Mouse (Mus musculus): ENCODE data around the gene Apbb2.

Apbb2 gene

GRCm38 (mm10) chr5:66546969-66547511 lies 71.5 kb downstream of the Apbb2 start:
- DNase-seq (ENCODE audit: low spot score): peak; percentile 57

- peak; percentile 23 for DNase-seq (ENCODE audit: low spot score)
Measured at GRCm38 (mm10) chr5:66545573-66546141, 72.9 kb downstream of the Apbb2 start.

- no peak for DNase-seq (ENCODE audit: low spot score)
Measured at GRCm38 (mm10) chr5:66543761-66544160, 74.8 kb downstream of the Apbb2 start.

DNA sequence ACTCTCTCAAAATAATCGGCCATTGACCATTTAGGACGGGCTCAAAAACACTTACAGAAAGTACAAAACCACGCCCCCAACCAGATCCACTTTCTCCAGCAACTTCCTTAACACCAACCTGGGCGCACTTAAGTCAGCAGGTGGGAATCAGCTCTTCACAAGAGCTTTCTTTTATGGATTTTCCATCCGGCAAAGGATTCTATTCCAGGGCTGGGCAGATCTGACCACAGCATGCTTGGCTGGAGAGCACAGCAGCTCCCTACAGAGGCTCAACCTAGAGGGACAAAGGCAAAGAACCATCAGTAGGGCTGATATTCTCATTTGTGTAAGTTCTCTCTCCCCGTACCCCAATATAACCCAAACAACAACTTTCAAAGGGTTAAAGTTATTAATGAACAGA lies 75.2 kb downstream of the Apbb2 start:
- no peak for DNase-seq (ENCODE audit: low spot score)

GRCm38 (mm10) chr5:66542521-66542920 lies 76.1 kb downstream of the Apbb2 start:
- DNase-seq (ENCODE audit: low spot score): no peak

GRCm38 (mm10) chr5:66541385-66541784 lies 77.2 kb downstream of the Apbb2 start:
- peak; percentile 27 for DNase-seq (ENCODE audit: low spot score)

DNA sequence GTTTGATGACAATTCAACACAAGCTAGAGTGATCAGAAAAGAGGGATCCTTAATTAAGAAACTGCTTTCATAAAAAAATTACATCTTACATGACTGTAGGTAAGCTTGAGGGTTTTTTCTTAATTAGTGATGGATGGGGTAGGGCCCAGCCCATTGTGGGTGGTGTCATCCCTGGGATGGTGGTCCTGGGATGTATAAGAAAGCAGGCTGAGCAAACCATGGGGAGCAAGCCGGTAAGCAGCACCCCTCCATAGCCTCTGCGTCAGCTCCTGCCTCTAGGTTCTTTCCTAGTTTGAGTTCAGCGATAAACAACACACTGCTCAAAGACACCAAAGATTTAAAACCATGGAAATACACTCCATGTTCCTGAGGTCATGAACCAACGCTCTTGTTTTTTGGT lies 78.3 kb downstream of the Apbb2 start:
- no peak for DNase-seq (ENCODE audit: low spot score)

DNA sequence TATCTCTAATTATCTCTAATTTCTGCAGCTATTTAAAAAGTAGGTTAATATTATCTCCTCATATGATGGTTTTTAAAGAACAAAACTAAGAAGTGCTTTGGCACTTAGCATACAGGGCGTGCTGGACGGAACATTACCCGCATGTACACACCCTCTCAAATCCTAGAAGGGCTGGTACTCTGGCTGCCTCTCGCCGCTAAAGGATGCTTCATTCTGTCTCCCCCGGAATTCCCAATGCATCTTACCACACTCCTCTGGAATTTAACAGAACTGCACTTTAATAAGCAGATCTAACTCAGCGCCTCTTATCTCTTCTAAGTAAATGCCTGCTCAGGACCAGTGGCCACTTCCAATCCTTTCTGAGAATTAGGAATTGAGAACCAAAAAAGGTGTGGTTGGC lies 80.8 kb downstream of the Apbb2 start:
- no peak for DNase-seq (ENCODE audit: low spot score)

DNA sequence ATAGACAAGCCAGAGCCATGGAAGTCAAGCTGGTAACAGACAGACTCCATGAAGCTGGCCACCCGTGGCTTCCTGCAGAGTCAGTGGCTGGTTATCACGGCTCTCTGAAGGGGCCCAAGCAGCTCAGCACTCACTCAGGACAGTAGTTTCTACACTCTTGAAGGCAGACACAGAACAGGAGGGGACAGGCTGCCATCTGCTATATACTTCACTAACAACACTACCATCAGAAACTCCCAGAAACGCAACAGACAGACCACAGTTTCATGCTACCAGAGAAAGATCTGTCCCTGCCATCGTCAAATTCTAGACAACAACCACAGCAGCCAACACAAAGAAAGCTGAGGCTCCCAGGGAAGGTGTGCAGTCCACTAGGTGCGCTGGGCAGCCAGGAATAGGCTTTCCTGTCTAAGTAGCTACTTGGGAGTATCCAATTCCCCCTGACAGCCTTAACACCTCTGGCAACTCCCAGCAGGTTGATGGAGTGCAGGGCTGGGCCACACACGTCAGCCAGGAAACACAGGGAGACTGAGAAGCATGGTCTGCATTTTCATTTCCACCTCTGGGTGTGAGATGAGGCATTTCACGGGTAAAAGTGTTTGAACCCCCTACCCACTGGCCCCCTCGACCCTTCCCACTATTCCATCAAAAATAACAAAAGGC lies 81.8 kb downstream of the Apbb2 start:
- DNase-seq (ENCODE audit: low spot score): no peak

- no peak for DNase-seq (ENCODE audit: low spot score)
Measured at GRCm38 (mm10) chr5:66535566-66536236, 82.9 kb downstream of the Apbb2 start.

GRCm38 (mm10) chr5:66533711-66534425 lies 84.7 kb downstream of the Apbb2 start:
- no peak for DNase-seq (ENCODE audit: low spot score)

DNA sequence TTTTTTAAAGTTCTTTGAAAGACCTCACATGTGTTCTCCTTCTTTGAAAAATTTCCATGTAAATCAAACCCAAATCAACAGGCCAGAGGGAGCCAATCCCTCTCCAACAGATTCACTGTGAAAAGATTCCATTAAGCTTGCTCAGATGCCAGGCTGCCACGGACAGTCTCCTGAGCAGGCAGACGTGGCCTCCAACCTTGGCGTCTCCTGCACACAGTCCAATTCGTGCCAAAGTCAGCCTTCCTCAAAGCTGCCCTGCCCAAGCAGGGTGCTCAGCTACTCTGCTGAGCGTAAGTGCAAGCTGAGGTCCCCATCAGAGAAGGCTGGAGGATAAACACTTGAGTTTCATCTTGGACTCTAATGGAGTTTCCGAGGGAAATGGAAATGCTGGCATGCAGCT lies 85.8 kb downstream of the Apbb2 start:
- no peak for DNase-seq (ENCODE audit: low spot score)

DNA sequence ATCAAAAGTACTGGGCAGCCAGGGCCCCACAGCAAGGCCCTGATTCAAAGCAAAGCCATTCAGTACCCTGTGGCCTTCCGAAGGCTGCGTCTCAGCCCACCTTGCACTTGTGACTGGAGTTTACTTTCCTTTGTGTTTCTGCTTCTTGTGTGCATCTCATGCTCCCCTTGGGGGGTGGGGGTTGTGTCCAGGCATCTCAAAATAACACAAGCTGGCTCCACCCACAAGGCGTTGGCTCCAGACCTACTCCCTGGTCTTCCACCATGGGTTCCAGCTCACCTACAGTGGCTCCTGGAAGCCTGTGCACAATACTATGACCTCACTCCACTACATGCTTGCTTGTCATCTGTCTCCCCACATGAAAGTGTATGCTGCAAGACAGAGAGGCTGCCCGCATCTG lies 88.2 kb downstream of the Apbb2 start:
- no peak for DNase-seq (ENCODE audit: low spot score)

GRCm38 (mm10) chr5:66529631-66530030 lies 89.0 kb downstream of the Apbb2 start:
- DNase-seq (ENCODE audit: low spot score): no peak

- DNase-seq (ENCODE audit: low spot score): no peak
Measured at GRCm38 (mm10) chr5:66528567-66528966, 90.0 kb downstream of the Apbb2 start.

DNA sequence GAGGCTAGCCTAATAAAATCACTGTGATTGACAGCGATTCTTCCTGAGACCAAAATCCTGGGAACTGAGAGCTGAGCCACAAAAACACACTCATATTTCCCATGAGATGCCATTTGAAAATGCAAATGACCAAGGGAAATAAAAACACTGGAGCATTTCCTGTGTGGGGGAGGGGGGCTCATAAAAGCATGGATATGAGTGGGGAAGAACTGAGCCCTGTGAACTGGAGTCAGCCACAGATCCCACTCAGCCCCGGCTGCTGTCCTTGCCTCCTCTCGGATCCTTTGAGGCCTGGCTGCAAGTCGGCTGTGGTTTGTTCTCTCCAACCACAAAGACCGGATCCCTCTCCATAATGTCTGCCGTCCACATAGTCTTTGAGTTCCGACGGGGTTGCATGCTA lies 91.5 kb downstream of the Apbb2 start:
- DNase-seq (ENCODE audit: low spot score): no peak

DNA sequence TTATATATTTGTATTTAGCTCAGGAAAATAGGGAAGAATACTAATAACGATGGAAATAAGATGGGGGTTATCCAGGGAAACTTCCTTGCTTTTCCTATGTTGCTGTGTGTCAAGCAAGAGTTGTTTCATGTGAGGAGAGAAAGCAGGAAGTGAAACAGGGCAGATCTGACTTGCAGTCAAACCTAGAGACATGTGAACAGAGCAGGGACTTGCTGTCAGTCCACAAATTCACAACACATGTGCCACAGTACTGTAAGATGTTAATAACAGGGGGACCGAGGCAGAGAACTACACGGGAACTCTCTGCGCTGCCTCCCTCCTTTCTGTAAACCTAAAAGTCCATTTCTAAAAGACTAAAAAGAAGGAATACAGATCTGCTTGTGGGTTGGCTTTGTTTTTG lies 93.6 kb downstream of the Apbb2 start:
- no peak for DNase-seq (ENCODE audit: low spot score)

DNA sequence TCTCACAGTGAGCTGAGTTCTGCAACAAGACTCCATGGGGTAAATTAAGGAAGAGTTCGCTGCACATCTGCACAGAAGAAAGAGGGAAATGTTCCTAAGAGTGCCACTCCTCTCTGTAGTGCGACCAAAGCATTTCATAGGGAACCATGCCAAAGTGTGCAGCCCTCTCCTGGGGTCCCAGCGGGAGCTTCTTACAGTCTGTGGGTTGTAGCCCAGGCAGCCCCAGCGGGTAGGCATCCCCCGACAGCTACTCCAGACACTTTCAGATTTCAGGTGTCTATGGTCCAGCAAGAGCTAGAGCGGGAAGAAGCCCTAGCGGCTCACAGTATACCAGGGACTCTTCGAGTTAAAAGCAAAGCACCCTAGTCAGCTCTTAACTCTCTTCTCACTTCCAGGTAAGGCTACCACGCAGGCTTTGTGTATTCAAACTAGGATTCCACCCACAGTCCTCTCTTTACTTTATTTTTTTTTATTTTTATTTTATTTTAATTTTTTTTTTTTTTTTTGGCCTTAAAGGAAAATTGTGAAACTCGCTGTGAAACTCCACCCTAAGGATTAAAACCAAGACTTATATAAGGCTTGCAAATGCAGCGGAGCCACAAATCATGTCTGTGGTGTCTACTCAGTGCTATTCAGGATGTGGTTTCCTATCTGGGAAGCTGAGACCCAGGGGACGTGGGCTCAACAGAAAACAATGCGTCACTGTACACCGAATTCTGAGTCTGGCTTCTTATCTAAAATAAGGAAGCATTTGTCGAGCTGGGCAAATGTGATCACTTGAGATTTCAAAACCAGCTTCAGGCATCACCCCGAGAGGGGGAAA lies 94.7 kb downstream of the Apbb2 start:
- peak; percentile 69 for DNase-seq (ENCODE audit: low spot score)

DNA sequence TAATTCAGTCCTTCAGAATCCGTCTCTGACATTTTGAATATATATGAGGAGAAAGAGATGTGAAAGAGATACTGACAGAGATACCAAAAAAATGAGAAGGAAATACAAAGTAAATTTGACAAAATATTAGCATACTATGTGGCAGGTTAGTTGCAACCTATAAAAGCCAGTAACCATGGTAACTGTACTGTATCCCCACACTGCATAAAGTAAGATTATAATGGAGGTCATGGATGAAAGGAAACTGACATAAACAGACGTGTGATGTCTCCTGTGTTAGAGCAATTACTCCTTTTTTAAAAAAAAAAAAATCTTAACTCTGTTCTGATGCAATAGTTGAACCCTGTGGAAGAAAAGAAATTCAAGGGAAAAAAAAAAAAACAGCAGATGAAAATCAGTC lies 97.3 kb downstream of the Apbb2 start:
- DNase-seq (ENCODE audit: low spot score): no peak

GRCm38 (mm10) chr5:66519511-66519910 lies 99.1 kb downstream of the Apbb2 start:
- DNase-seq (ENCODE audit: low spot score): no peak

DNA sequence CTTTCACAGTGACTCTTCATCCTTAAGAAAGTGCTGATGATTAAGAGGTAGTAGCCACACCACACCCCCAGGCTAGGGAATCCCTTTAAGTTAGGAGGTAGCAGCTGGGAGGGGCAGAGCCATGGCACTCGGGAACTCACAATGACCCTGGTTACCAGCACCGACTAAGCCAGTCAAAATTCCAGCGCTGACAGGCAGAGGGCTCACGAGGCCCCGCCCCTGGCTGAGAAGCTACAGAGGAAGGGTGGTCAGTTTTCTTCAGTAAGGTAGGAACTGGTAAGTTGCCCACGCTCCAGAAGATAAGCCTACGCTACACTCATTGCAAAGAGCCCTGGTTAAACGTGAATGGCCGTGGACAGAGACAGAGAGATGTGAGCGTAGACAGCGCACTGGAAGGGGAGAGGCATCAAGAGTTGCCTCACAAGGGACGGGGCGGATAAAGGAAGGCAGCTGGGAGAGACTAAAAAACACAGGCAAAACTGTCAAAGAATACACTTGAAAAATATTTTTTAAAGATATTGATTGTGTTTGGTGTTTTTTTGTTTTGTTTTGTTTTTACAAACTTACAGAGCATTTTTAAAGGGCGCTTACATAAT lies 100.1 kb downstream of the Apbb2 start:
- DNase-seq (ENCODE audit: low spot score): no peak

Data from MN1 (cell line).